Mouse (Mus musculus) left cerebral cortex, postnatal 36 days (tissue): ENCODE results near the gene A630023A22Rik. TPM values are rescaled to one million over a fixed set of nuclear protein-coding genes. Genes with fewer than 3 reads are reported as not detected.

Experiments used
- DNase-seq, 2 experiments: peaks; one replicate each; pipeline ENCODE4 v3.0.0; 2021 to 2022; ENCODE audit warnings: low spot score in 2 of 2, mixed read lengths in 1 of 2
- intact Hi-C: fragments of 180-260 bp; cut with DNase I; formaldehyde crosslinking; loops from one replicate; pipeline ENCODE4 v1.15.1; 2025
- total RNA-seq, 2 experiments: library from RNA; stranded (reverse); gene quantifications; 2 replicates each; pipeline ENCODE4 v1.2.3; 2021

A630023A22Rik gene
- total RNA-seq, 2 experiments from 2014 or later = not detected

GRCm38 (mm10) chr14:34001445-34001844 is 101.1 kb downstream of the A630023A22Rik start:
- no peak for DNase-seq
- intact Hi-C loops = no loop called here

Other genes with a start within 250 kb of the A630023A22Rik start
- 1 to 10 TPM; 3.7 TPM for gene Gdf10, start 179.2 kb downstream of the A630023A22Rik start, total RNA-seq
- not detected for gene Gdf2, start 161.7 kb downstream of the A630023A22Rik start, total RNA-seq
- gene Rbp3, start 148.8 kb downstream of the A630023A22Rik start, total RNA-seq = under 1 TPM in 1 of 2 experiments, not detected in 1; 0.05 TPM
- 1 to 10 TPM; 3.7 to 4.0 TPM for gene Zfp488, start 124.0 kb downstream of the A630023A22Rik start, total RNA-seq
- not detected for gene Gm30083, start 87.6 kb downstream of the A630023A22Rik start, total RNA-seq
- not detected for gene Gm5460, start 86.0 kb downstream of the A630023A22Rik start, total RNA-seq
- gene Antxrl, start 50.0 kb downstream of the A630023A22Rik start, total RNA-seq = not detected
- under 1 TPM; 0.49 to 0.91 TPM for gene Anxa8, start 16.8 kb downstream of the A630023A22Rik start, total RNA-seq
- not detected for gene Npy4r, start 49.7 kb upstream of the A630023A22Rik start, total RNA-seq
- gene Gprin2, start 98.9 kb upstream of the A630023A22Rik start, total RNA-seq = 1 to 10 TPM; 1.6 to 2.7 TPM
- under 1 TPM; 0.27 to 0.42 TPM for gene Syt15, start 116.8 kb upstream of the A630023A22Rik start, total RNA-seq
- gene Shld2, start 207.7 kb upstream of the A630023A22Rik start, total RNA-seq = 10 to 100 TPM; 12.5 to 14.0 TPM
- 100 to 1,000 TPM; 245 to 282 TPM for gene Glud1, start 208.0 kb upstream of the A630023A22Rik start, total RNA-seq